Mouse (Mus musculus): ENCODE data around the gene Cavin4. TPM values are rescaled to one million over a fixed set of nuclear protein-coding genes. Genes with fewer than 3 reads are reported as not detected.

Cavin4 gene
- 0.24 and 0.57 TPM in 2 replicates for total RNA-seq (2021)
- long read RNA-seq, result 0 reads

DNA sequence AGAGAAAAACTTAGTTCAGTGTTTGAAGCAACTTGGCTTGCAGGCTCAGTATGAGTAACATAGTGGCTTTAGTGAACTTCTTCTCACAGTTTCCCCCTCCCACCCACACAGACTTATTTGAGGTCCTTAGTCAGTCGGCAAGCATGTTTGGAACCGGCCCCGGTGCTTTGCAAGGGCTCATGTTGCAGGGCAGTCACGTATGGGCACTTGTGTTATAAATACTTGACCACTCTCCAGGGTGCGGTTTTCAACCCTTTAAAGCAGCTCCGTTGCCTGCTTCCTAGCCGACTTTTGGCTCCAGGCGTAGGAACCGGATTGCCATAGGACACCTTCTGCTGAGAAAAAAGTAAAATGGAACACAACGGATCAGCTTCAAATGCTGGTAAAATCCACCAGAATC lies at the start of gene Cavin4:
Gene Cavin4 (plus strand): TSS at position 244 of the 400 bp plus-strand sequence.
- no peak for DNase-seq

DNA sequence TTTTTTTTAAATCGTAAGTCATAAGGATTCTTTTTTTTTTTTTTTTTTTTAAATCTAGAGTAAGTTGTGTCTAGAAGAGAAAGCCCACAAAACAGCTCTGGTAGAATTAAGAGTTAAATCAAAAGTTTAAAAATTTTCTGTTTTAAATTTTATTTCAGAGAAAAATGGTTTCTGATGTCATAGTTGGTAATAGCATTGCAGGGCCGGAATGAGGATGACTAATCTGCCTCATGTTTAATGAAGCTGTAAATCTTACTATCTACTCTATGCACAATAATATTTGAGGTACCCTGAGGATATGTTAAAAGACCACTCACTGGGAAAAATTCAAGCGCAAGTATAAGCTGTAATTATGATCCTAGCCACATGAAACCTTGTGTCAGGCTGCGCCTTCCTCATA lies 47.8 kb upstream of the Cavin4 start:
- no peak for DNase-seq

DNA sequence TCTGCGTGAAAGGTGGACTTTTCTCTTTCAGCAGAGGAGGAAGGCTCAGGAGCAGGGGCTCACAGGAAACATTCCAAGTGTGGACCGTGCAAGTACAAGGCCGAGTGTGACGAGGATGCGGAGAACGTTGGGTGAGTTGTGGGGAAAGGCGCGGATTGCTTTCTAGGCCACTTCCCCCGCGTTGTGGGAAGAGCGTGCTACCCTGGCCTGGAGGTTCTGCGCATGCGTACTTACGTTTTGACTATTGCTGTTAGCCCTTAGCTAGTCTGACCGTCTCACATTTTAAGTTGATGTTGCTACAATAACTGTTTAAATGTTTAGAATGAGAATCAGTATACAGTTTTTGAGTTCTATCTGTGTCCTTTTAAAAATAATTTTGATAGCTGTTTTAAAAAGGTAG lies 46.1 kb upstream of the Cavin4 start:
- DNase-seq, result no peak

DNA sequence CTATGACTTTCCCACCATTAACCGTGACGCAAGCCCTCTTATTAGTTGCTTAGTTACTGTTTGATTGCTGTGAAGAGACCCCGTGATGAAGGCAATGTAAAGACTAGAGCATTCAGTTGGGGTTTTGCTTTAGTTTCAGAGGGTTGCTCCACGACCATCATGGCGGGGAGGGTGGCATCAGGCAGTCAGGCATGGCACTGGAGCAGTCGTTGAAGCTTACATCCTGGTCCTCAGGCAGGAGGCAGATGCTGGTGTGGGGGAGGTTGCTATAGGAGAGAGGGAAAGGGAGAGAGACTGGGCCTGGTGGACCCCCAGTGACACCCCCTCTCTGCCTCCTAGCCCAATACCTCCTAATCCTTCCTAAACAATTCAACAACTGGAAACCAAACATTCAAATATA lies 43.2 kb upstream of the Cavin4 start:
- no peak for DNase-seq

DNA sequence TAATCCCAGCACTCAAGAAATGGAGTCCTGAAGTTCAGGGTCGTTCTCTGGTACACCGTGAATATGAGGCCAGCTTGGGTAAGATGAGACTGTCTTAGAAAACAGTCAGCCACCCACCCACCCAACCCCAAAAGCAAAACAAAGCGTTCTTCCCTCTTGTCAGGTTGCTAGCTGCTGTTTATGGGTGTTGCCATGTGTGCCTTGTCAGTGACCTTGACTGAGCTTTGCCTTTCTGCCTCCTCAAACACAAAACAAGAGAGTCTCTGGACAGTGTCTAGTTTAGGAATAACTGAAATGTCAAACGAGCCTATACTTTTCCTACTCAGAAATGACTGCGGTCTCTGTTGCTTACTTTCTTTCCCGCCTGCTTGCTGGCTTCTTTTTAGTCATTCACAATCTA lies 41.1 kb upstream of the Cavin4 start:
- DNase-seq, result no peak

DNA sequence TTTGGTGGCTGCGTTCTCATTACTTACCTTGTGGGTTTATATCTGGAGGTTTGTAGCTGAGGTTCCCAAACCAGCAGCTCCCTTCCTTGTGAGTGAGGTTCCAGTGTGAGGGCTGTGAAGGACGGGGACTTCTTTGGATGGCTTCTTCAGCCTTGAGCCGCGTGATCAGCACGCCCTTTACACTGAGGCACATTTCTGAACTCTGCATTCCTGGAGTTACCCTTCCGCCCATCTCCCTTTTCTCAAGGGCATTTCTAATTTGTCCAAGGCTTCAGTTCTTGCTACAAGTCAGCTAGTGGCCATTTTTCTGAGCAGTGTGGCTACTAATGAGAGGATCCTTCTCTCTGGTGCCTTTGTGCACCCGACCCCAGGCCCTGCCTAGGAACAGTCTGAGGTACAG lies 40.4 kb upstream of the Cavin4 start:
- DNase-seq, result peak; percentile 4

DNA sequence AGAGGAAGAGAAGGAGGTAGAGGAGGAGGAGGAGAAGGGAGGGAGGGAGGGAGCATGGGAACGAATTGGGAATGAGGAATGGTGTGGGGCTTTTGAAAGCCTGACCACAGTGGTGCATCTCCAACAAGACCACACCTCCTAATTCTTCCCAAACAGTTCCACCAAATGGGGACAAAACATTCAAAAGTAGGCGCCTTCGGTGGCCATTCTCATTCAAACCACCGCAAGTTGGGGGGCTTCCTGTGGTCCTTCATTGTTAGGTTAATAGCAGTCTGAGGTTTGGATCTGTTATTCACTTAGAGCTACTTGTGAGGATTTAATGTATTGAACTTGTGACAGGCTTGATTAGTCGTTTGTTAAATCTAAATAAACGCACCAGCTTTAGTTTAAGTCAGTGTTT lies 38.4 kb upstream of the Cavin4 start:
- no peak for DNase-seq

DNA sequence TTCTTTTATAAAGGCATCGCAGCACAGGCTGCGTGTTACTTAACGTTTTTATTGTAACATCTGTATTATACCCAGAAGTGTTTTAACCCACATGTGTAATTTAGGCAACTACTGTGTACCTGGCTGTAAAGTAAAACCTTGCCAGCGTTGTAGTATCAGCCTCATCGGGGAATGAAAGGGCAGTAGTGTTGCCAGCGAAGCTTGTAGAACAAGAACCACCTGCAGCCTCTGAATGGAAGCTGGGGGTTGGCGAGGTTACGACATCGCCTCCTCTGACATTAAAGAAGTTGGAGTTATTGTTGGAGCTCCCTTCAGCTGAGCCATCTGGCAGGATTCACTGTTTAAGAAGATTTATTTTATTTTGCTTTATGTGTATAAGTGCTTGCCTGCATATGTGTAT lies 37.5 kb upstream of the Cavin4 start:
- no peak for DNase-seq

DNA sequence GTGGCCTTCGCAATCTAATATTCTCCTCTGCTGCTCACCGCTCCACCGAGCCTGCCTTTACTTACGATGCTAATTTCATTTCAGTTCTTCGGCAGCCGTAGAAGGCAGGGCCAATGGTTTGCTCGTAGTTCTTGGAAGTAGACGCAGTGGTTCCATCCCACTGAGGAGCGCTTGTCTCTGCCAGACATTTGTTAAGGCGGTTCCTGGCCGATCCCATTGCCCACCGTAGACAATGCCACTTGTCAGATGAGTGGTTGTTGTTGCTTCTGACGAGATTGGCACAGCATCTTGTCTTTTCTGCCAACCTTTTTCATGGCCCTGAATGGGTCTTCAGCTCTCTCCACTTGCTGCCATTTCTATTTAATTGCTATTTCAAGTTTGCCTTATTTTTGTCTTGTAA lies 33.9 kb upstream of the Cavin4 start:
- DNase-seq, result no peak

DNA sequence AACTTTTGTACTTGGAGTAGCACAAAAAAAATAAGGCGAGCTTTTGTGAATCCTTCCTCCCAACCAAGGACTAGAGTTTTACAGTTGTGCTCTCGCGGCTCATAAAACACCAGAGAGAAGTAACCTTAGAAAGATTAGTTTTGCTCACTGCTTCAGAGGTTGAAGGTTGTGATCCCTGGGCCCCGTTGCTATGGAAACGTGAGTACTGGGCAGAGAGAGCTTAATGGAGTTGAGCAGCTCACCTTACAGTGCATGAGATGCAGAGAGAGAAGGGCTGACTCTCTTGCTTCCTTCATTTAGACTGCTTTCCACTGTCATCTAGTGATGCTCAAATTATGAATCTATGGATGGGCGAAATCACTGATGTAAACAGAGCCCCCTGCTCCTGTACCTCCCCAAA lies 29.8 kb upstream of the Cavin4 start:
- no peak for DNase-seq

DNA sequence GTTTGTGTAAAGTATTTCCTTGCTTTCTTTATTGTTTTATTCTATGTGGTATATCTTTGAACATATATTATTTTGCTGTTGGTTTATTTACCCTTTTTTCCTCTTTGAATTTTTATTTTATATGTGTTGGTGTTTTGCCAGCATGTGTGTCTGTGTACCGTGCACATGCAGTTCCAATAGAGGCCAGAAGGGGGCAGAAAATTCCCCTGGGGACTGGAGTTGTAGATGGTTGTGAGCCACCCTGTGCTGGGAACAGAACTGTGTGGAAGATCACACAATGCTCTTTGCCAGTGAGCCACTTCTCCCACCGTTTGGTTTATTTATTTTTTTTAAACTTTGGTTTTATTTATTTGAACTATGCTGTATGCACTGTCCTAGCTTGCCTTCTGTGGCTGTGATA lies 29.3 kb upstream of the Cavin4 start:
- no peak for DNase-seq

DNA sequence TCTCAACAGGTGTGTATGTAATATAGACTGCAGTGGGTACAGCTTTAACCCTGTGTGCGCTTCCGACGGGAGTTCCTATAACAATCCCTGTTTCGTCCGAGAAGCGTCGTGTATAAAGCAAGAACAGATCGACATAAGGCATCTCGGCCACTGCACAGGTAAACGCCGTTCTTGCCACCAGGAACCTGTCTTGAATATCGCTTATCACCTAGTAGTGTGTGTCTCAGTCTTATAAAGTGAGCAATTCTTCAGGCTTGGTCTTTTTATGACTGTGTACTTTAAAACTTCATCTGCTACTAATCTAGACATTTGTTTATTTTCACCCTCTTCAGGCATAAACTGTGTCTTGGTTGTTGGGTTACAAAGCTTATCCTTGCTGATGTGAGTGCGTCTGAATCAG lies 26.5 kb upstream of the Cavin4 start:
- no peak for DNase-seq

DNA sequence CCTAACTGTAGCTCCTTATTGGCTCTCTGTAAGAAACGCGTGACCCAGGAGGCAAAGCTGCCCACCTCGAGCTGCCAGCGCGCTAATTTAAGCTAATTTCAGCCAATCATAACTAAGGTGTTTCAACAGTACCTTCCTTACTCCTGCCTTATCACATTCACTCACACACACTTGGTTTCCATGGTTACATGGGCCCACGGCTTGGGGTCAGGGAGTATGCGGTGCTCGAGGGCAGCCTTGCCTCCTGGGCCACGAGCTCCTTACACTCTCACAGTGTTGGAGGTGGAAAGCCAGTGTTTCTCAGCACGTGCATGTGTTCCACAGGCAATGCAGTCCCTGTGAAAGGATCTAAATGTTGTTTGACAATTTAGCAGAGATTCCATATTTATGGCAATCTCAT lies 25.2 kb upstream of the Cavin4 start:
- no peak for DNase-seq

DNA sequence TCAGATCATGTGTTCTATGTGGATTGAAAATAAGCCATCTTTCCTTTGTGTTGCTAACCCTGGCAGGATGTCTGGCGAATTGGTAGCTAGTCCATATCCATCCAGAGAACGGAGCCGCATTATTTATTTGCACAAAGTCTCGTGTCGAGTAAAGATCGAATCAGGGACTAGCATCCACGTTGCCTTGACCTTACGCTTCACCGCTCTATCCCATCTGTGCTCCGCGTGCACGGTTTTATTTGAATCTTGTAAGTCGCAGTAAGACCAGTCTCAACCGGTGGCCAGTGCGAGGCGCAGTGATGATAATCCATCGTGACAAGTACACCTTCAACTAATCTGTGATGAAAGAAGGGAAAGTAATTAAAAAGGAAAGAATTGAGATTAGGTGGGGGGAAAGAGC lies 23.8 kb upstream of the Cavin4 start:
- DNase-seq, result no peak

DNA sequence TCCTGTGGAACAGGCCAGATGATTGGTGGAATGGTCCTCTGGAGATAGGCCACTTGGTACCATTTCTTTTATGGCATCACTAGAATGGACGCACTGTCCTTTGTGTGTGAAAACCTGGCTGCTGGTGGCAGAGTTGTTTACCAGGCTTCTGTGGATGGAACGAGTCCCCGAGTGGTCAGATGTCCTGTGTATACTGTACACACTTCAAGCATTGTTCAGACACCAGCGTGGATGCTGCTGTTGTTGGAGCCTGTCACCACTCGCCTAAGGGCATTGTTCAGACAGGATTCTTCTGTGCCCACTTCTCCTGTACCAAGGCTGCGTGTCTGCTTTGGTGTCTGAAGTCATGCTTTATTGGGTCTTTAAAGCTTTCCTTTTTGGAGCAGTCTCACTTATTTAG lies 19.5 kb upstream of the Cavin4 start:
- no peak for DNase-seq

DNA sequence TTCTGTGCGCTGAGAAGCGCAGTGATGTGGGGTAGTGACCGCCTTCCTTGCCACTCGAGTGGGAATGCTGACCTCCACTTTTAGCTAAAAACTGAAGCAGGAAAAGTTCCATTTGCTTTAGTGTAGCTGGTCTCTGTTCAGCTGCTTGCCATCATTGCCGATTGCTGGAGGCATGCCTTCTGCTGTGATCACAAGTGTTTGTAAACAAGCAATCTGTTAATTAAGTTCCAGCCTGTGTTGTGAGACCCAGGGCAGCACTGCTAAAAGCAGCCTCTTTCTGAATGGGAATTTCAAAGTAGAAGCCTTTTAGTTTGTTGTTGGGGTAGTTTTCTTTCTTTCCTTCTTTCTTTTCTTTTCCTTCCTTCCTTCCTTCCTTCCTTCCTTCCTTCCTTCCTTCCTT lies 17.2 kb upstream of the Cavin4 start:
- no peak for DNase-seq

DNA sequence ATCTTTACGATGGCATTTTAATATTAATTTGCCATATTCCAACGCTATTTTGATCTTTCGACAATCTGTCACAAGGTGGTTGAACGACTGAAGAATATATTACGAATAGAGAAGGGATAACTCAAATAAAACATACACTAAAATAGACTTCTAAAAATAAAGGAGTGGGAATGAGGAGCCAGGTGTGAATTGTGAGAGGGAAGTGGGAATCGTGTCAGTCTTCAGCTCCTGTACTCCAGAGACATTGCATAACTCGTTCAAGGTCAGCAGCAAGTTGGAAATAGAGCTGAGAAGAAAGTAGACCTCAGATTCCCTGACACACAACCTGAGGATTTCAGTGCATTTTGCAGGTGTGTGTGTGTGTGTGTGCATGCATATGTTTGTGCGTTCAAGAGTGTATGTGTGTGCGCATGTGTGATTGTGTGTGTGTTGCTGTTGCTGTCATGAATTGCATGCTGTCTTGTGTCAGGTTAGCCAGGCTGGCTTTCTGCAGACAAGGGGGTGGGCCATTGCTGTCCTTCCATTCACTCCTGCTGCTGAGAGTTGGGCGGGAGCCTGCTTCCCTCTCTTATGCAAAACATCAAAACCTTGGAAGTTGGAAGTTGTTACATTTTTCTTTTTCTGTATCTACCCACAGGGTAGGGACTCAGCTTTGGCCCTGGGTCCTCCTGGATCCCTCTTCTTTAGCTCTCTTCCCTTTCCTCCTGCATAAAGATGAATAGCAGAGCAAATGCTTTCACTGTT lies 12.5 kb upstream of the Cavin4 start:
- DNase-seq, result no peak

DNA sequence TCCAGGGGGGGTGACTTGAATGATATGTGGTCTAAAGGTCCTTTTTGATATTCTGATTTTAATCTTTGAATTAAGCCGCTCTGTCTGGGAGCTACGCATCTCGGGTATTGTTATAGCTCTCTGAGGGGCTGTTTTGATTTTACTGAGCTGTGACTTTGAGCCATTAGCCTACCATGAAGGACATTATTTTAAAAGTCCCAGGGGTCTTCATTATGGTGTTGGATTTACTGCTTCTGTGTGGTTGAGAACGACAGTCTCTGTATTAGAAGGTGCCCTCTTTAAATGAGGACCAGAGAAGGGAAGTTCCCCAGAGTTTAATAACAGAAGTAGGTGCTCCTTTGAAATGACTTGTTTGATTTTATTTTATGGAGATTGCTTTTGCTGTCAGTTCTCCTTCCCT lies 9.2 kb upstream of the Cavin4 start:
- DNase-seq, result no peak

DNA sequence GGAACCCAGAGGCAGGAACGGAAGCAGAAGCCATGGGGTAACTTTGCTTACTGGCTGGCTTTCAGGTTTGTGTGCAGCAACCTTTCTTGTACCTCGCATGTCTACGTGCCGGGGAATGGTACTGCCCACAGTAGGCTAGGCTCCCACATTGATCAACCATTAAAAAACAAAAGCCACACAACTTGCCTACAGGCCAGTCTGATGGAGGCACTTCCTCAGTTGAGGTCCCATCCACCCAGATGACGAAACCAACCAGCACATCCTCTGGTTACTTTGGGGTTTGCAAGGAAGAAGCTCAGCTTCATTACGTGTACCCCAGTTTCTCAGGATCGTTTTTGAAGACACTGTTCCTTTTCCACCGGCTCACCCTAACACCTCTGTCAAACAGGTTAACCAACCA lies 6.8 kb upstream of the Cavin4 start:
- DNase-seq, result no peak

DNA sequence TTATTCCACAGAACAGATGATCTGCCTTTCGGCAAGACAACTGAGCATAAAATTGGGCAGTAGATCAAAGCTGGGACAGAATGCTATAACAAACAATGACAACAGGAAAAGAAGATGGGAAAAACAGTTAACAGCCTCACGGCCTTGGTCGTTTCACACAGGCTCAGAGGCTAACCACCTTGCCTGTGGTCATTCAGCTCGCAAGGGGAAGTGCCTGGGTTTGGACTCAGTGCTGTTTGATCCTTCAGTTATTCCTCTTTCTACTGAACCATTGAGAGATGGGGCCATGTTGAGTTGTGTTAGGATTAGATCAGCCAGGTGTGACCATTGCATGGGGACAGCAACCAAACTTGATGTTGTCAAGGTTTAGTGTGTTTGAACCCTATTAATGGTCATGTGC lies 3.2 kb upstream of the Cavin4 start:
- no peak for DNase-seq

DNA sequence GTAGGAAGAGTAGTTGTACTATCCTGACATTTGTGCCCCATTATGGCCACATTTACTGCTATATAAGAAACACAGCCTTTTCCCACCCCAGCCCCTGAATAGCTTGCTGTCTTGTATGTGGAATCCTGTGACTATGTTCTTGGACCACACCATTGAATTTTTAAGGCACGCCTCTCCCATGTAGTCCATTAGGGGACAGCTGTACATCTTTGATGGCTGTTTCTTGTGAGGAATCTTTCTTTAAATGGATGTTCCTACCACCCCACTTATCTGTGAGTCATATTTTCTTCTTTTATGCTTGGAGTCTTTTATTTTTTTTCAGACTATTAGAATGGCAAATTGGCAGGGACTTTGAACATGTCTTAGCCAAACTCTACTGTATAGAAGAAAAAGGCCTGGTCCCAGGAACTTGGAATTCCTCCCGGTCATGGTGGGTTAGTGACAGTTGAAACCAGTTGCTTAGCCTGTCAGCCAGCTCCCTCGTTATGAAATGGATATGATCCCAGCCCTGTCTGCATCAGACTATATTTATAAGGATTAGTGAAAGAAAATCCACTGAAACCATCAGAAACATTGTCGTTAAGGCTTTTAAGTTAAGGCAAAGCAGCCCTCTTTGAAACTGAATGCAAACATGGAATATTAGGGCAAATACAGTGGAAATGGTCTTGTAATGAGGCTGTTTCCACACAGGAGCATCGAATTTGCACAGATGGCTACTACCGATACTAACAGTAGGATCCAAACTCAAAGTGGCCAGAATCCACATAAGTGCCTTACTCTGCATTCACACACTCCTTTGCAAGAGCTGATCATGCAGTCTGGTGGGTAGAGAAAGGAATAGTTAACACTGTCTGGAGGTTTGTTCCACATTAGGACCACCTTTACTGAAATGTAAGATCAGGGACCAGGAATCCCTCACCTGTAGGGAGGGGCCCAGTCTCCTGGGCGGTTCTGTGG lies 2.4 kb upstream of the Cavin4 start:
- DNase-seq, result no peak

DNA sequence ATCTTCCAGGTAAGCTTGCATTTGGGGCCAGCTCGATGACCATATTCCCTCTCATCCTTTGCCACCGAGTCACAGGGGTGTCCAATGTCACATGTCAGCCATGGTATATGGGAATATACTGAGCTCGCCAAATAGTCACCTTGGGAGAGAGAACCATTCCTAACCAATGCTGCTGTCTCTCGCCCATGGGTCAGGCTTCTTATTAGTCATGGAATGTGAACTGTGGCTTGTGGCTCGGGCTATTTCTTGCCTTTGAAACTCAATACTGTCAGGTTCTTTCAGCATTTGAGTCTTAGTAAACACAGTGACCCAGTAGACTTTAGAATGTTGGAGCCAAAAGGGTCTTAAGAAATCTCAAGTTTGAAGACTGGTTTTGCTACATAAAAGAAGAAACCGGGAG lies 707 bp downstream of the Cavin4 start:
- no peak for DNase-seq

DNA sequence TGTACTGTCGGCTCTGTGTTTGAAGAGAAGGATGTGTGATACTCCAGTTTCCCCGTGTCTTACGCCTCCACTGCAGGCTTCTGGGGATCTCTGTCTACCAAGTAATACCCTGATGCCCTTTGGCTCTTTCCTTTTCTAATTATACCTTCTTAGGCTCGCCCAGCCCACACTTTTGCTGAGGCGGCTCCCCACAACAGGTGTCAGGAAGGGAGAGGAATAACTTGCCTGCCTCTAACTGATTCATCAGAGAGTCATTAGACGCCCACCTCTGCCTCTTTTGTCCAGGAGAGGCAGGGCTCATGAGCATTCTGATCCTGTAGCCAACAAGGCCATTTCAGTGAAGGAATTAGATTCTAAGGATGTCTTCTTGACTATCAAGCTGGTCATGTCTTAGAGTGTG lies 4.0 kb downstream of the Cavin4 start:
- DNase-seq, result no peak

DNA sequence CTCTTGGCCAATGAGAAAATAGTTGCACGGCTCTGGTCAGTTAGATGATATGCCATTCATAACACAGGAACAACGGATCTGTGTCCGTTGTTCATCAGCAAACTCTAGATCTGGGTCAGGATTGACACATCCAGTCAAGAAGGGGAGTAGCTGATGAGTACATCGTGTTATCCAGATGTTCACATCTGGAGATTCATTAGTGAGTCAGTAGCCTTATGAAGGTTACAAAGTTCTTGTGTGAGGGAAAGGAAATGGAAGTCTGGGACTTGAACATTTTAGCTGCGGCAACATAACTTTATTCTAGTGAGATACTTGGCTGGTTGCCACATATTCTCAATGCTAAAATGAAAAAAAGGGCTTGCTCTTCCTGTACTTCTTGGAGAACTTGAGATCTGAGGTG lies 9.6 kb downstream of the Cavin4 start:
- DNase-seq, result no peak

Data from adrenal gland, postnatal 25 days (tissue).